Mouse (Mus musculus) forebrain, embryonic 14.5 days (tissue): ENCODE data around the gene Anapc16. TPM values are rescaled to one million over a fixed set of nuclear protein-coding genes. Genes with fewer than 3 reads are reported as not detected.

Source experiments
- polyA plus RNA-seq: library from polyadenylated mRNA; unstranded; fragments of >200 nt; fragmentation: Nextera tagmentation; extraction: Ambion mirVana; gene quantifications from 2 replicates; pipeline ENCODE4 v1.2.1, GENCODE M21; 2014

Gene Anapc16
- polyA plus RNA-seq, 1 experiment from 2014 or later = 99.7 TPM

Other genes starting within 250 kb of the Anapc16 start
- gene Dnajb12, start 123.6 kb downstream of the Anapc16 start, polyA plus RNA-seq = 18.8 and 19.7 TPM in 2 replicates
- gene Ddit4, start 51.3 kb downstream of the Anapc16 start, polyA plus RNA-seq = 10.2 and 11.1 TPM in 2 replicates
- gene Ascc1, start 330 bp downstream of the Anapc16 start, polyA plus RNA-seq = 45.4 and 50.2 TPM in 2 replicates
- gene Spock2, start 103.1 kb upstream of the Anapc16 start, polyA plus RNA-seq = 23.5 and 36.1 TPM in 2 replicates
- 0.52 and 0.70 TPM in 2 replicates for gene Chst3, start 216.1 kb upstream of the Anapc16 start, polyA plus RNA-seq